Mouse (Mus musculus) intestine, postnatal 0 days (tissue): ENCODE measurements around the gene Chd2. TPM values are rescaled to one million over a fixed set of nuclear protein-coding genes. Genes with fewer than 3 reads are reported as not detected.

ENCODE experiments used
- ATAC-seq: fragments of 200-750 bp; cut with Nextera tagmentation; 2 replicates; pipeline ENCODE4 v1.8.0; 2017; ENCODE audit warnings: mild to moderate bottlenecking, moderate TSS enrichment, moderate library complexity
- H3K27ac ChIP-seq: fragments of 300-500 bp; sonication (generic); 2 replicates; pipeline ENCODE4 v1.5.1; 2014; ENCODE audit warnings: mild to moderate bottlenecking, low read depth, low read length, moderate library complexity
- H3K27me3 ChIP-seq: fragments of 300-500 bp; sonication (generic); replicated peaks from 2 replicates; pipeline ENCODE4 v1.6.1; 2014; ENCODE audit warnings: low read length, mixed read lengths; ENCODE audit not compliant: control insufficient read depth, insufficient read depth
- H3K36me3 ChIP-seq: fragments of 300-500 bp; sonication (generic); 2 replicates; pipeline ENCODE4 v1.6.1; 2014; ENCODE audit warnings: mild to moderate bottlenecking, moderate library complexity; ENCODE audit not compliant: control insufficient read depth, insufficient read depth
- H3K4me1 ChIP-seq: fragments of 300-500 bp; sonication (generic); replicated peaks from 2 replicates; pipeline ENCODE4 v1.6.1; 2014; ENCODE audit warnings: antibody characterized with exemption, low read length, mixed read lengths; ENCODE audit not compliant: control insufficient read depth, insufficient read depth
- H3K4me2 ChIP-seq: fragments of 300-500 bp; sonication (generic); replicated peaks from 2 replicates; pipeline ENCODE4 v1.6.1; 2014; ENCODE audit warnings: low read depth, mild to moderate bottlenecking, moderate library complexity
- H3K4me3 ChIP-seq: fragments of 300-500 bp; sonication (generic); 2 replicates; pipeline ENCODE4 v1.5.1; 2014; ENCODE audit warnings: low read depth, low read length
- H3K9ac ChIP-seq: fragments of 300-500 bp; sonication (generic); 2 replicates; pipeline ENCODE4 v1.6.1; 2014; ENCODE audit warnings: mild to moderate bottlenecking, low read depth, low read length
- H3K9me3 ChIP-seq: fragments of 300-500 bp; sonication (generic); 2 replicates; pipeline ENCODE4 v1.6.1; 2016; ENCODE audit warnings: mixed run types; ENCODE audit not compliant: control insufficient read depth
- CTCF ChIP-seq: sonication (generic); IDR thresholded peaks from 2 replicates; pipeline ENCODE4 v1.5.1; 2016; ENCODE audit warnings: low read depth, mild to moderate bottlenecking, control low read depth, antibody characterized with exemption, moderate library complexity
- WGBS: fragments of 180-500 bp; shearing (Covaris S2); extraction: QIAGEN DNeasy Blood & Tissue Kit; methylation state at CpG from one replicate; pipeline ENCODE4 v1.1.7; 2014; 5-methylcytosine and 5-hydroxymethylcytosine counted together
- polyA plus RNA-seq: library from polyadenylated mRNA; unstranded; fragments of >200 nt; fragmentation: Nextera tagmentation; extraction: Ambion mirVana; gene quantifications from 2 replicates; pipeline ENCODE4 v1.2.1, GENCODE M21; 2015

Gene Chd2
- polyA plus RNA-seq, 1 experiment from 2014 or later, result 19.3 TPM

GRCm38 (mm10) chr7:73489261-73489660, 52.4 kb downstream of the Chd2 start:
- no peaks in the 10 kb centered on the region for H3K27me3 ChIP-seq
- no peaks in the 10 kb centered on the region for H3K9me3 ChIP-seq
- no peak overlapping the region; the same call in 1 of the 2 replicates for H3K27ac ChIP-seq
- TF ChIP-seq CTCF, result no peak
- ATAC-seq, result 0 out of 2 replicates have a peak, but pooled peaks have one; percentile 14
- no peak overlapping the region for H3K4me3 ChIP-seq
- 72% methylated on average over 5 of the region's 5 CpGs for WGBS
- H3K36me3 ChIP-seq, result peaks cover 81% of the 10 kb centered on the region
- no peak overlapping the region for H3K4me2 ChIP-seq
- no peaks in the 10 kb centered on the region for H3K4me1 ChIP-seq
- H3K9ac ChIP-seq, result no peak overlapping the region

- 70% methylated on average over 6 of the region's 6 CpGs for WGBS
Measured at GRCm38 (mm10) chr7:73481094-73481493, 60.5 kb downstream of the Chd2 start.

GRCm38 (mm10) chr7:73479506-73479905, 62.1 kb downstream of the Chd2 start:
- ATAC-seq, result no peak
- no peak for TF ChIP-seq CTCF
- Histone ChIP-seq H3K9me3 (no peaks in the 10 kb centered on the region), H3K36me3 (peaks cover 83% of the 10 kb centered on the region), H3K27me3 (no peaks in the 10 kb centered on the region), H3K4me3 (no peak overlapping the region), H3K4me2 (no peak overlapping the region), H3K9ac (no peak overlapping the region), H3K4me1 (no peaks in the 10 kb centered on the region), H3K27ac (no peak overlapping the region)
- WGBS, result 53% methylated on average over 3 of the region's 3 CpGs

More at GRCm38 (mm10) chr7:73481094-73481493, 60.5 kb downstream of the Chd2 start:
- Histone ChIP-seq H3K27ac (peak overlapping the region; percentile 46; the same call in 1 of the 2 replicates), H3K36me3 (peaks cover 76% of the 10 kb centered on the region), H3K4me1 (no peaks in the 10 kb centered on the region), H3K9ac (no peak overlapping the region), H3K27me3 (no peaks in the 10 kb centered on the region), H3K9me3 (no peaks in the 10 kb centered on the region), H3K4me3 (no peak overlapping the region), H3K4me2 (no peak overlapping the region)
- no peak for ATAC-seq
- no peak for TF ChIP-seq CTCF

- no peaks in the 10 kb centered on the region for H3K27me3 ChIP-seq
- no peak for ATAC-seq
- H3K9ac ChIP-seq, result no peak overlapping the region
- H3K4me1 ChIP-seq, result no peaks in the 10 kb centered on the region
- H3K4me2 ChIP-seq, result no peak overlapping the region
- H3K27ac ChIP-seq, result no peak overlapping the region
- H3K36me3 ChIP-seq, result peaks cover 86% of the 10 kb centered on the region
- no peak overlapping the region for H3K4me3 ChIP-seq
- no peaks in the 10 kb centered on the region for H3K9me3 ChIP-seq
- WGBS, result 77% methylated on average over 11 of the region's 11 CpGs
- no peak for TF ChIP-seq CTCF
Measured at GRCm38 (mm10) chr7:73478157-73479058, 63.2 kb downstream of the Chd2 start.

- 94% methylated on average over 3 of the region's 3 CpGs for WGBS
- ATAC-seq, result no peak
- TF ChIP-seq CTCF, result no peak
Measured at GRCm38 (mm10) chr7:73467741-73468140, 73.9 kb downstream of the Chd2 start.

GRCm38 (mm10) chr7:73463546-73463945, 78.1 kb downstream of the Chd2 start:
- Histone ChIP-seq H3K4me2 (no peak overlapping the region), H3K27ac (no peak overlapping the region), H3K27me3 (no peaks in the 10 kb centered on the region), H3K4me1 (no peaks in the 10 kb centered on the region), H3K4me3 (no peak overlapping the region), H3K36me3 (peaks cover 87% of the 10 kb centered on the region), H3K9ac (no peak overlapping the region), H3K9me3 (no peaks in the 10 kb centered on the region)
- ATAC-seq, result no peak
- WGBS, result 86% methylated on average over 2 of the region's 2 CpGs
- TF ChIP-seq CTCF, result no peak

More at GRCm38 (mm10) chr7:73467741-73468140, 73.9 kb downstream of the Chd2 start:
- Histone ChIP-seq H3K4me1 (no peaks in the 10 kb centered on the region), H3K9ac (no peak overlapping the region), H3K36me3 (peaks cover 86% of the 10 kb centered on the region), H3K9me3 (no peaks in the 10 kb centered on the region), H3K4me2 (no peak overlapping the region), H3K27me3 (no peaks in the 10 kb centered on the region), H3K27ac (no peak overlapping the region), H3K4me3 (no peak overlapping the region)
